Mouse (Mus musculus) T-helper 2 cell (primary cell): ENCODE measurements around the gene Mgat4a.

Source experiments
- in situ Hi-C: fragments of 300-600 bp; cut with MboI, MseI; formaldehyde crosslinking; loops from one replicate; pipeline ENCODE4 v1.15.1; 2025; ENCODE audit warnings: high pct_unique_total_duplicates

Mgat4a gene

DNA sequence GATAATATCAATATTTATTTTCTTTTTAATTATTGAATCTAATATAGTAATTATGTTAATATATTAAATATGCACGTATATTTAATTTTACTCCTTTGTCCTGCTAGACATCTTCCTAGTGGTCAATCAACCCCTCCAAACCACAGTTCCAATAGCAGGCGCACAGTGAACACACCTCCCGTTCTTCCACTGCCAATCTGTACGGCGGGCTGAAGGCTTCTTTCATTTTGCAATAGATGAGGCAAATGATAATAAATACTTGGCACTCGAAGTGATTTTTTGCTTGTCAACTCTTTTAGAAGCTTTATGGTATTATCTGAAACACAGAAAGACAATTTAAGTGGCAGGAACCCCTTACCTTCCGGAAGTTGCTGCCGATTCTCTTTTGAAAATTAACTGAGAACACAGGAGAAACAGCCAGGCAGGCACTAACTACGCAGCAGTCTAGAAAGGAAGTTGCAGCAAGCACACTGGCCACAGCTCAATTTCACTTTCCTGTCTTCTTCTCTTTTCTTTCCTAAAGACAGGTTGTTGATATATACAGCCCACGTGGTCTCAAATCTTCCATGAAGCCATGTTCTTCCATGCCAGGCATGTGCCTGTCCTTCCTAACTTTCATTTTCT lies 45.0 kb downstream of the Mgat4a start:
- in situ Hi-C loops: no loop called here

DNA sequence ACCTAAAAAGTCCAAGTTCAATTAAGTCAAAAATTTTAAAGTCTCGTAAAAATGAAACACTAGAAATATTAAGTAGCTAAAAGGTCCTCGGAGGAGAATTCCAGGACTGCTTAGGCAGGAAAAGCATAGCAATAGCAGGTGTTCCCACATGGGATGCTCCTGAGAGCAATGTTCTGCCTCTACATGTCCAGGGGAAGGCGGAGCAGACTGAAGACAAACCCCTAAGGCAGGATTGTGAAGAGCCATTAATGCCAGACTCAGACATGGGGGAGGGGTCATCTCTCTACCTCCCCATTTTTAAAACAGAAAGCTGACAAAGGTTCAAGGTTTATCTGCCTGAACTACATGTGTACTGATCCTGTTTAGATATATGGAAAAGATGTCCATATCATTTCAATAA lies 45.7 kb downstream of the Mgat4a start:
- in situ Hi-C loops: no loop called here

DNA sequence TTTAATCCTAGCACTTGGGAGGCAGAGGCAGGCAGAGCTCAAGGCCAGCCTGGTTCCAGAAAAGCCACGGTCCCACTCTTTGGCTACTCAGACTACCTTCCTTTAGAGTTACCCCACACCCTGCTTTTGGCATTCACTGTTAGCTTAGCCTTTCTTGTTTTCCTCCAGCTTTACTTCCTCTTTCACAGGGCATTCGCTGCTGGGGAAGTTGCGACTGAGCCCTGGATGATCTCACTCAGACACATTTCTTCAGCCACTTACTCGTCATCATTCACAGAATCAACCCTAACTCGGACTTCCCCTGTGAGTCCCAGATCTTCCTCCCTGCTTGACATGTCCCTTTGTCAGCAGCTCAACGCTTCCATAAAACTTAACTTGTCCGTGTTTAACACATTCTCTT lies 49.1 kb downstream of the Mgat4a start:
- in situ Hi-C loops: no loop called here

DNA sequence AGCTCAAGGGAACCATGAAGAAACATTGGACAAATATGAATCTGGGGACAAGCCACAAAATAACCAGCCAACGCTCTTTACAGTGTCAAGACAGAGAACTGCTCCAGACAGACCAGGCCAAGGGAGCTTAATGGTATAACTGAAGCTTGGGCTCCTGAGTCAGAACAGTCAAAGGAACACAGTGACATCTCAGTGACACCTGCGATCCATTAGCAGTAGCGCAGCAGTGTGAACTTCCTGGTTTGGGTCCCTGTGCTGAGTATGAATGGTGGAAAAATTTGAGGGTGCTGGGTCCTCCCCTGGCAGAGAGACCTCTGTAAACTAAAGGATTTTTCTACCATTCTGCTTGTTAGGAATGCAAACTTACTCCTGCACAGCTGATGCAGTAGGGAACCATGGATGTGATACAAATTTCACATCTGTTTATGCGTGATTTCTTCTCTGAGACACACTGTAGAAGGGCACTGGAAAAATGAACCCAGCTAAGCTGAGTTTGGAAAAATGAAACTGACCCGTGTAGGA lies 50.1 kb downstream of the Mgat4a start:
- in situ Hi-C loops: no loop called here

DNA sequence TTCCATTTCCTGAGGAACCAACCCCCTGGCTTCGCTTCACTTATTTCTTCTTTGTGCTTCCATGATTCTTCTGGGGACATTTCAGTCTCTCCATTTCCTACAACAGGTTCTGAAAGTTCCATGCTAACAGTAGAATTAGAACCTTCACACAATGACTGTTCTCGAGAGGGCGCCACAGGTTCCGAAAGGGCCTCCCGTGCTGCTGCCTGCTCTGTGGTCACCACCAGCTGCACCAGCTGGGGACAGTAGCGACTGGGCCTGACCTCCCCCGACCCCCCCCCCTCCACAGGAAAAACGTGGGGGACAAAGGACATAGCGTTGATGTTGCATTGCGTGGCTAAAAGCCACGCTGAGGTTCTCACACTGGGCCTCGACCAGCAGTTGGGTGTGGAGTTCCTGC lies 52.3 kb downstream of the Mgat4a start:
- in situ Hi-C loops: loop anchor here (5.0 kb wide), 1 partner anchor 44 kb away; no protein-coding TSS in a partner anchor

DNA sequence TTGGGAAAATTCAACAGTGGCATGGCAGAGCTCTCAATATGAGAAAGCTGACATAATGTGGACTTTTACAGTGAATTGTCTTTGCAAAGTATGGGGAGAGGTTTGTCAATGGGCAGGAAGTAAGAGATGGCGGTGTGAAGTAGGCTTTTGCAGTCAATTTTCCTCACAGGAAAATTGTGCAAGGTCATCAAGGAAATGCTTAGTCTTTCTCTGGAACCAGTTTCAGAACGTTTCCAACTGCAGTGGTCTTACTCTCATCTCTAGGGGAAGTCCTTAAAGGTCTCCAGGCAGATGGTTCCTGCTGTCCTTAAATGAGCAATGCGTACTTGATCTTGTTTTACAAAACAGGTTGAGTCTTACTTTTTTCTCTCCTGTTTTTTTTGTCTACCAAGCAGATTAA lies 53.8 kb downstream of the Mgat4a start:
- in situ Hi-C loops: loop anchor here (5.0 kb wide), 1 partner anchor 45 kb away; no protein-coding TSS in a partner anchor

DNA sequence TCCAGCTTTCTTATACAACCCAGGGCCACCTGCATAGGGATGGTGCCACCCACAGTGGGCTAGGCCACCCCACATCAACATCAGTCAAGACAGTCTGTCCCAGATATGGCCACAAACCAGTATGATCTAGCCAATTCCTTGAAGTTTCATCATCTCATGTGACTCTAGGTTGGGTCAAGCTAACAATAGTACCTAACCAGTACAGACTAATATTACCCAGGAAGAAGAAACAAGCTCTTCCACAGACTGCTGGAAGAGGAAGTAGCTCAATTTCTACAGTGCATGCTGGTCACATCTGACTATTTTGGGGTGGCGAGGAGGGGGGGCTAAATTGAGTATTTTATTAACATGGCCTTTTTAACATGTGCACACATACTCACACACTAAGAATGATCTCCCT lies 54.4 kb downstream of the Mgat4a start:
- in situ Hi-C loops: loop anchor here (5.0 kb wide), 1 partner anchor 46 kb away; no protein-coding TSS in a partner anchor

DNA sequence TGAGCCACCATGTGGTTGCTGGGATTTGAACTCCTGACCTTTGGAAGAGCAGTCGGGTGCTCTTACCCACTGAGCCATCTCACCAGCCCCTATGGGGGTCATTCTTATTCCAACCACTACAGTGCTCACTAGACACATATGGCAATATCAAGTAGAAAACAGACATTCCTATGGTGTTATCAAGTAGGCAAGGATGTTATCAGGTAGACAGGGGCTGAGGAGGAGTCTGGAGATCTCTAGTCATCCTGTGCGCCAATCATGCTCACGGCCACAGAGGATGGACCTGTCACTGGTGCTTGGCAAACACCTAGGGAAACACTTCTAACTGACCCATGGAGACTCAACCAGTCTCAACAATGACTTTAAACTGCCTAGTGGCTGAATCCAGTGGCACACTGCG lies 56.2 kb downstream of the Mgat4a start:
- in situ Hi-C loops: loop anchor here (5.0 kb wide), 1 partner anchor 48 kb away; no protein-coding TSS in a partner anchor

DNA sequence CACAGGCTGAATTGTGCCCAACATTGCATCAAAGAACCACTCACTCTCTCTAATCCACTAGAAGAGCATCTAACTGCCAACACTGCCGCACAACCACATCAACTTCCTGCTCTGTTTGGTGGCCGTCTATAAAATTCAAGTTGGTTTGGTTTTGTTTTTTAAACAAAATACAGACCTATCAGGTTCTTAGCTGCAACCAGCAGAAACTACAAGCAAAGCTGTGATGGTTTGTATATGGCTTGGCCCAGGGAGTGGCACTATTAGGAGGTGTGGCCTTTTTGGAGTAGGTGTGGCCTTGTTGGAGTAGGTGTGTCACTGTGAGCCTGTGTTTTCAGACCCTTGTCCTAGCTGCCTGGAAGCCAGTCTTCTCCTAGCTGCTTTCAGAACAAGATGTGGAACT lies 59.5 kb downstream of the Mgat4a start:
- in situ Hi-C loops: no loop called here

DNA sequence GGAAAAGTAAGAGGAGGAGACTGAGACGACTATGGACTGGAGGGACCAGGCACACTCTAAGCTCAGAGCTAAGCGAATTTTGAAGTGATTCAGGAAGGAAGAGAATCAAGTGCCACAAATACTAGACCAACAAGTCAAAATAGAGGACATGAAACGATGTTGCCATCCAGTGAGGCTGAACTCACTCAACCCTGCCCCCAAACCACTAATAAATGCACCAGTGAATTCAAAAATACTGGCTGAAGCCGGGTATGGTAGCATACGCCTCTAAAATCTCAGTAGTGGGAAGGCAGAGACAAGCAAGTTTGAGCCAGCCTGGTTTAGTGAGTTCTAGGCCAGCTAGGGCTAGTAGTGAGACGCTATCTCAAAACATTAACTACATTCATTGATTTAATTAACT lies 60.1 kb downstream of the Mgat4a start:
- in situ Hi-C loops: no loop called here

DNA sequence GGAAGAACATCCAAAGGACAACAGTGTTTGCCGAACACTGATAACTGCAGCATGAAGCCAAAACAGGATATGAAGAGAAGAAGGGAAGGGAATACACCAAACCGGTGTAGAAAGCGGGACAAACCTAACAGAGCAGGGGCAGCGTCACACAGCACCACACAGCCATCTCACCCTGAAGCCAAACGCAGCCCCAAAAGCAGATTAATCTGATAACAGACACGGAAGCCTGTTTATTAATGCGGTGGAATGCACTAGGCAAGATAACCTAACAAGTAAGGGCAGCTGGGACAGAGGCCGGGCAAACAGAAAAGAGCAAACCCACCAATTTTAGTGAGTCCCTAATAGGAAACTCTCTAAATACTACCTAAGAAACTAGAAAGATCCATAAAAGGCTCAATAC lies 61.1 kb downstream of the Mgat4a start:
- in situ Hi-C loops: no loop called here

DNA sequence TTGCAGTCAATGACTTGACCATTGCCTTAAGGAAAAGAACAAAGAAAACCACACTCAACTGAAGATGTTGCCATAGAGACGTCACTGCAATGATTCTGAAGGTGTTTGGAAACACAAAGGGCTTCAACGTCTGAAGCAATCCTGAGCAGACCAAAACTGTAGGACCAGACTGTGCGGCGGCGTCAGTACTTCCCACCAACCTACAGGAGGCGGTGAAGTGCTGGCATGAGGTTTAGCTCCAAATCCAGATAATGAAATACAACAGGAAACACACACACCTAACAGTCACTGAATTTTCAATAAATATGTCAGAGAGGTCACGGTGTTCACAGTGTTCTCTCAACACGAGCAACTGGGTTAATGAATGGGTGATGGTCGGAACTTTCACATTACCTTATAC lies 61.7 kb downstream of the Mgat4a start:
- in situ Hi-C loops: no loop called here

DNA sequence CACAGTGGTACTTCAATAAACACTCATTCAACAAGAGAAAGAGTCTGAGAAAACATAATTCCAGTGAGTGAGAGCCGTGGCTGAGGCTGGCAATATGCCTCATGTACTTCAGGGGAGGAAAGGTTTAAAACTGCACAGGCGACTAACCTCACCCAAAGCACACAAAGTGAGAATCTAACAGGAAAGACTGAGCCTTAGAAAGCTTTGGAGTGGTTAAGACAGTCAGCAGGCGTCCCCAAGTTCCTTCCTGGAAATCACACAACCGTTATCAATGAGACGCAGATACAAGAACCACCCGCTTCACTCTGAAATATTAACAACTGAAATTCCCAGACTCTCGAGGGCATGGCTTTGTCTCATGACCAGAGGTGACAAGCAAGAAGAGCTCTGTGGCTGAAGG lies 62.4 kb downstream of the Mgat4a start:
- in situ Hi-C loops: no loop called here

DNA sequence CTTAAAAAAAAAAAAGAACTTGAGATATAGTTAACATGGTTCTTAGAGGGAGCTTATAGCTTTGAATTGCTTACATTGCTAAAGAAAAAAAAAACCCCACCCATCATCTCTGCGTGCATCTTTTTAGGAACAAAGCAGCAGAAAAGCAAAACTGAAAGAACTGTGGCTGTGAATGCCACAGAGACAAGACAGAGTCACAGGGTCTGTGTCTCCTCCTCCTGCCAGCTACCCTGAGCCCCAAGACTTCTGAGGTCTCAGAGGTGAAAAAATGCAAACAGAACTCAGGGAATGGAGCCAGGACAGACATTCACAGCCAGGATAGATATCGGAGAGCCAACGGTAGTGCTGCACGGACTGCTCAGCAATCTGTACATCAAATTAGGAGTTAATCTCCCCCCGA lies 62.9 kb downstream of the Mgat4a start:
- in situ Hi-C loops: no loop called here

DNA sequence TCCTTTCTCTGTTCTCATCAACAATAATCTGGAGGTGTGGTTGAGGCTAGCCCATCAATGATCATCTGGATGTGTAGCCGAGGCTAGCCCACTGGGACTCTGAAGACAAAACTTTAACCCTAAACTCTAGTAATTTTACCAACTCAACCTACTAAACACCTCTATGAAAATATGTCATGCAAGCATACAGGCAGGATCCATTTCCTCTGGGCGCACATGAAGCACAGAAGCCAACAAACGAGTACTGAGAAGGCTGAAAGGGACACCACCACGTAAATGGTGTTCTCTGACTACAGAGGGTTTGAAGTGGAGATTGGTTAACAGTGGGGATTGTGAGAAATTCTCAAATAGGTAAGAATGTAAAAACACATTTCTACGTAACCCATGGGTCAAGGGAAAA lies 63.6 kb downstream of the Mgat4a start:
- in situ Hi-C loops: no loop called here

DNA sequence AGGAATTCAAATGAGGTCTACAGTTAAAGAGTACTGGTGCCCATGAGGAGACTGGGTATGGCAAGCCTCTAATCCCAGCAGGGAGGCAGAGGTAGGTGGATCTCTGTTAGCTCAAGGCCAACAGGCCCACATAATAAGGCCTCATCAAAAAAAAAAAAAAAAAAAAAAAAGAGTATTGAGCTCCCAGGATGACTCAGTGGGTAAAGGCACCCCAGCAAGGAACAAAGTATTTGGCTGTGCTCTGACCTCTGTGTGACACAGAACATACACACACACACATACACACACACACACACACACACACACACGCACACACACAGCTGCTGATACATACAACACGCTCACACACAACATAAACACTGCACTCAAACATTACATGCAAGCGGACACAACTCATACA lies 65.5 kb downstream of the Mgat4a start:
- in situ Hi-C loops: no loop called here

DNA sequence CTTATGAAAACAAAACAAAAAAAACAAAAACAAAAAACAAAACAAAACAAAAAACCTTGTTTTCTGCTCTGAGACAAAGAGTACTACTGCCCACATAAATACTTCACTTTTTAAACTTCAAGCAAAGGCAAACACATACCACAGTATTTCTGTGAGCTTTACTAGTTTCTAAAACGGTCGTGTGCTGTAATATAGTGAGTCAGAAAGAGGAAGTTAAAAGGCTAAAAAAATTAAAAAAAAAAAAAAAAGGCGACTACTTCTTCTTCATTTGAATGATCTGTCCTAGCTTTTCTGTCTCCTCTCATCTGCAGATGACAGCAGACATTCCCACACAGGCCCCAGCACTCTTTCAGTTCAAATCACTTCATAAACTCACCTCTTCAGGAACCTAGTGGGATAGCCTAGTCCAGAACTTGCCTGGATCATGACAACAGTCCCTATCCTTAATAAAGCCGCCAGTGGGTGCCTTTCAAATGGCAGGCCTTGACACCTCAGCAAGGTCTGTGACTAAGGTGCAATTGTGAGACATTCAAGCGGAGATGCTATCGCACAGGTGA lies 66.1 kb downstream of the Mgat4a start:
- in situ Hi-C loops: loop anchor here (5.0 kb wide), 1 partner anchor 143 kb away; no protein-coding TSS in a partner anchor

DNA sequence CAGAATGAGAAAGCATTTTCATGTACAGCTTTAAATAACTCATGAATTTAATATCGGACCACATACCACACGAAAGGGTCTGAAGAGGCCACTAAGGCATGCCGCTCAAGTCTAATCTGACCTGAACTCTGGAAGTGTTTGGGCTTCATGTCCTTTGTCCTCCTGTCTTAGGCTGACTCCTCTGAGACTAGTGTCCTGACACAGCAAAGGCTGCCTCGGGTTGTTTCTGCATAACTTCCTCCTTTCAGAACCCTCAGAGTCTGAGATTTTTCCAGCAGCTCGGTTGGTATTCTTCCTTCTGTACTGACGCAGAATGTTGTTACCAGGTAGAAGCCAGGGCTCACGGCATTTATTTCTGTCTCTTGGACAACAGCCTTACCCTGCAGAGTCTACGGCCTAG lies 66.8 kb downstream of the Mgat4a start:
- in situ Hi-C loops: loop anchor here (5.0 kb wide), 1 partner anchor 143 kb away; no protein-coding TSS in a partner anchor

DNA sequence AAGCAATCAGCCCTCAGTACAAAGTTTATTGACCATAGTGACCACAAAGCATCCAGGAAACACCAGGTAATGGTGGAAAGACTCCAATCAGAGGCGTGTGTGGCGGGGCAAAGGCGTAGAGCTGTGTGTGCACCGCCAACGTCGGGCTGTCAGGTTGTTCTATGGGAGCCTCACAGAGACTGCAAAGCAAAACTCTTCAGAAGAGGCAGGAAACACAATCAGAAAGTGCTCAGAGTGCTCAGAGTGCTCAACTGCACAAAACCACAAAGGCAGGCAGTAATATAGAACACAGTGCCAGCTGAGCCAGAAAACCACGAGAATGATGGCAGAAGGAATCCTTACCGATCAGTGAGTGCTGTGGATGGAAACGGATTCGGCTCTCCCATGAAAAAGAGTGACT lies 67.6 kb downstream of the Mgat4a start:
- in situ Hi-C loops: loop anchor here (5.0 kb wide), 1 partner anchor 144 kb away; no protein-coding TSS in a partner anchor

DNA sequence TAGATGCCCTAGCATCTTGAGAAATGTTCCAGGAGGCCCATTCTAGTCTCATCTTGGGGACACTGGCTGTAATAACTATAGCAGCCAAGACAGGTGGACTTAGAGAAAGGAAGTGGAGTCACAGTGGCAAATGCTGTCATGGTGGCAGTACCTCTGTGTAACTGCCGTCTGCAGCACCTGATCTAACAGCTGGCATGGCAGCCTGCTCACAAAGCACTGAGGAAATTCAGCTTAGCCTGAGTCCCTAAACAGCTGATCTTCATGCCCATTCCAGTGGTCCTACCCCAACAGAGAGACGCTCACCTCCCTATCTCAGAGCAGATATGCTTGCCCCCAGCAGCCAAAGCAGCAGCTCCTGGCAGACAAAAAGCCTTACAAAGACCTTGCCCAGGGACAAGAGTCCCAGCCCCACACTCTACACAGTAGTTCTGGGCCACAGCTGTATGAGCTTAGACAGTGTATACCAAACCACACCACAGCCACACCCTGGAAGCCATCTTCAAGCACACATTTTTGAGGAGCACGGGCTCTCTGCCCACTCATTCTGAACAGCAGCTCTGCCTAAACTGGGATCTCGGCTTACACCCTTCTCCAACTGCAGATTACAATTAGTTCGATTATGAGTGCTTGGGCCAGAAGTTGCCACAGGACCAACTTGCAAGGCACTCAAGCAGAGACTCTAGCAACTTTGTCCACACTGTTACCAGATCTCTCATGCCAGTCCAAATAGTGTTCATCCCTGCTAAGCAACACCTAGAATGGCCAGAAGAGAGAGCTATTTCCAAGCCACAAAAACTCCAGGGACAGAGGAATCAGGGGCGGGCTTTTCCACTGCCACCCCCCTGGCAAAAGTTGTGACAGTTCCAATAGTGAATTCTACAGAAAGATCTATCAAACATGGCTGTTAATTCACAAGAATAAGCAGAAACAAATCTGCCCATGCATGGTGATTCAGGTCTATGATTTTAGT lies 69.4 kb downstream of the Mgat4a start:
- in situ Hi-C loops: loop anchor here (5.0 kb wide), 1 partner anchor 146 kb away; no protein-coding TSS in a partner anchor

DNA sequence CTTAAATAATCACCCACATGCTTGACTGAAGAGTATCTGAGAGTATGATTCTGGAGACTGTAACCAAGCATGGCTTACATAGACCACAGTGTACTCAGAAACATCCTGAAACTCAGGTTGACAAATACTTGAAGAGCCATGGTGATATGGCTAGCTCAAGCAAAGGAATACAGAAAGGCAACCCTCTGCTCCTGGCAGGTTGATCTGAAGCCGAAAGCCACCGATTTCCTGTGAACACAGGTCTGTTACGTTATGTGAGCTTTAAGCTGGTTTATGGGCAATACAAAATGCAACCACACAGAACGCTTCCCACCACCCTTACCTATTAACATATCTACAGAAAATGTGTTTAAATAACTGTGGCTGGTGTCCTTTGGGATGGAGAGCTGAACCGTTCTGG lies 71.8 kb downstream of the Mgat4a start:
- in situ Hi-C loops: no loop called here

DNA sequence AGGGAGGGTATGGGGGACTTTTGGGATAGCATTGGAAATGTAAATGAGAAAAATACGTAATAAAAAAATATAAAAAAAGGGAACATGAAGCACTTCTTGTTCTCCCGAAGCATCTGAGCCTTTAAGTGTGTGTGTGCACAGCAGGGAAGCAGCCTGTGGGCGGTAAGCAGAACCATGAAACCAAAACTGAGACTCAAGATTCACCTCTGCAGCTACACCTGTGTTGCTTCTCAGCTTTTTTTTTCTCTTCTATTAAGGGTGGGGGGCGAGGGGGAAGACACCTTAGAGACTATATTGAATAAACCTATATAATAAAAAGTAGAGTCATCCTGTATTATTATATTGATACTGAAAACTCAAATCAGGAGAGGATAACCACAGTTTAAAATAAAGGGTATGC lies 73.0 kb downstream of the Mgat4a start:
- in situ Hi-C loops: no loop called here
